Mouse (Mus musculus): ENCODE measurements around the gene Fam205c.

DNA sequence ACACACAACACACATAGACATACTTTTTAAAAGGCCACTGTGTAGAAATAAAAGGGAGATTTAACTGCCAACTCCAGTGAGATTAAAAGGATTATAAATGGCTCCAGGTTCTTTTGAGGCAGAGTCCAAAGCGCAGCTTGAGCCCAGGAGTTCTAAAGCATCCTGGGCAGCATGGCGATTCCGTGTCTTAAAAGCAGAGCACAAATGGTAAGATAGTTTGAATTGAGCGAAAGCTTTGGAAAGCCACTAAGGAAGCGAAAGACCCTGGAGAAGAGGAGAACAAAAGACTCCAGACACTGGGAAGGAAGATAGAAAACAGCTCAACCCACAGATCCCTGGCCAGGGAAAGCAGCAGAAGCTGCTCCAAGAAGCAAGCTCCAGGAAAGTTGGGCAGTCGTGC, 30.9 kb upstream of the Fam205c start:
- TF ChIP-seq POLR2A (IDR thresholded peaks at IDR 0.05; ENCODE audit: low read depth, low read length), result no peak
- no peak for TF ChIP-seq CTCF (conservative IDR thresholded peaks at IDR 0.05; ENCODE audit: insufficient read depth, insufficient read length, low read depth, low read length)
